25 mouse cellular contexts compared by ENCODE assay signal in the genomic region with DNA sequence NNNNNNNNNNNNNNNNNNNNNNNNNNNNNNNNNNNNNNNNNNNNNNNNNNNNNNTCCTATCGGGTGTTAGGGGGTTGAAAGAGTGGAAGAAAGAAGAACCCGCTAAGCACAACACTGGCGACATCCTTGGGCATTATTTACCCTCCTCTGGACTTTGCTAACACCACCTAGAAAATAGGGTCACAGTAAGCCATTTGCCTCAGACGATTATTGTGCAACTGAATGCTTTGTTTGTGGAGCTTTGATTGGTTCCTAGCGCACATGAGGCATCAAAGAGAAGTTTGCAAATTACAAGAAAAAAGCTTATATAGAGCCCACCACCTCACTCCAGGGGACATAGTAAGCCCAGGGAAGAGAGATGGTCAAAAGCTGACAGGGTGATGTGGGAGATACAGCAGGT. TPM values are rescaled to one million over a fixed set of nuclear protein-coding genes. Genes with fewer than 3 reads are reported as not detected.
"Had no signal": no experiment of that assay in that cellular context is flagged by ENCODE, and none has a peak within 500 bp of the region (broad histone marks: within the 10 kb centered on the region; RNA-seq: fewer than 3 reads in every experiment).

No protein-coding gene starts in this region.

- H3K4me2 ChIP-seq: kidney, embryonic 15.5 days; limb, embryonic 12.5 days; limb, embryonic 15.5 days; midbrain, embryonic 12.5 days; midbrain, embryonic 15.5 days; neural tube, embryonic 13.5 days; stomach, embryonic 15.5 days had no signal

- H3K27me3 ChIP-seq: kidney, embryonic 15.5 days; limb, embryonic 12.5 days; limb, embryonic 15.5 days; midbrain, embryonic 12.5 days; midbrain, embryonic 15.5 days; neural tube, embryonic 13.5 days; stomach, embryonic 15.5 days had no signal

- H3K27ac ChIP-seq: kidney, embryonic 15.5 days; limb, embryonic 12.5 days; limb, embryonic 15.5 days; macrophage; midbrain, embryonic 12.5 days; midbrain, embryonic 15.5 days; neural tube, embryonic 13.5 days; stomach, embryonic 15.5 days had no signal

- H3K4me1 ChIP-seq: limb, embryonic 12.5 days; limb, embryonic 15.5 days; midbrain, embryonic 12.5 days; midbrain, embryonic 15.5 days; neural tube, embryonic 13.5 days; stomach, embryonic 15.5 days had no signal

- H3K4me3 ChIP-seq: kidney, embryonic 15.5 days; limb, embryonic 12.5 days; limb, embryonic 15.5 days; midbrain, embryonic 12.5 days; midbrain, embryonic 15.5 days; myocyte; neural tube, embryonic 13.5 days; stomach, embryonic 15.5 days had no signal

- ATAC-seq: intestine, postnatal 0 days; midbrain, embryonic 15.5 days had no signal

- H3K9ac ChIP-seq: kidney, embryonic 15.5 days; limb, embryonic 12.5 days; limb, embryonic 15.5 days; midbrain, embryonic 12.5 days; midbrain, embryonic 15.5 days; neural tube, embryonic 13.5 days; stomach, embryonic 15.5 days had no signal

- H3K36me3 ChIP-seq: stomach, embryonic 15.5 days had no signal

- DNase-seq: kidney, adult 8-10 months; kidney, postnatal 10 days; kidney, postnatal 4 days; left cerebral cortex, postnatal 4 days; lung, adult 2 months; lung, postnatal 14 days; retina, postnatal 1 day; right cerebral cortex, postnatal 25 days; spleen, adult 18-20 months; thymus, postnatal 25 days had no signal

- H3K9me3 ChIP-seq: kidney, embryonic 15.5 days; limb, embryonic 12.5 days; limb, embryonic 15.5 days; midbrain, embryonic 12.5 days; midbrain, embryonic 15.5 days; neural tube, embryonic 13.5 days; stomach, embryonic 15.5 days had no signal

RNA-seq across cellular contexts. Expression of gene Stx1b, which starts 15.5 kb away (rescaled TPM):
- total RNA-seq: monocyte, adult 5-6 weeks; neutrophil, adult 5-6 weeks had no signal

RNA-seq across cellular contexts. Expression of gene Gm49388, which starts 23.4 kb away (rescaled TPM):
- total RNA-seq: megakaryocyte, adult 5-6 weeks had no signal
- polyA plus RNA-seq: intestine, postnatal 0 days; kidney, embryonic 15.5 days; limb, embryonic 12.5 days; limb, embryonic 15.5 days; lung, adult 2 months; lung, embryonic 16.5 days; midbrain, embryonic 12.5 days; midbrain, embryonic 15.5 days; neural tube, embryonic 13.5 days; stomach, embryonic 15.5 days; thymus, postnatal 0 days had no signal
